Mouse (Mus musculus): Measurements from ENCODE around the gene Gm45337. TPM values are rescaled to one million over a fixed set of nuclear protein-coding genes. Genes with fewer than 3 reads are reported as not detected.

Gm45337 gene
- total and polyA plus RNA-seq, 2 experiments from 2014 or later: not detected

DNA sequence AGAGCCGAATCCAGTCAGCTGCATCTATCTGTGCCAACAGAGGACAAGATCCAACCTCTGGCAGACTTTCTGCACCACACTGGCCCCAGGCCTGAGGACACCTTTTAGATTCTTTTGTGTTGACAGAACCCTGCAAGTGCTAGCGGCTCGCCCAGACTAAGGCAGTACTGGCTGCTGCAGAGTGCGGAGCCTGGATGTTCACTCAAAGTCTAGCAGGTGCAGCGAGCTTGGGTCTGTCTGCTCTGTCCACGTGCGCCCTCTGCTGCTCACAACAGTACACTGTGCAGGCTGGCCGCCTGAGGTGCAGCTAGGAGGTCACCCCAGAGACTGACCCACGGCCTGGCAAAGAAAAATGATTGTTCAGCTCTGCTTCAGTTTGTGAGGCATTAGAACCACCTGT lies 46.6 kb downstream of the Gm45337 start:
- TF ChIP-seq CTCF (IDR thresholded peaks at IDR 0.05; ENCODE audit: low read depth): peak; percentile 98
- ATAC-seq: peak; percentile 57
- no peaks in the 10 kb centered on the region for H3K27me3 ChIP-seq (ENCODE audit: insufficient read depth, low read length)
- WGBS: 8% methylated on average over 9 of the region's 9 CpGs
- H3K4me3 ChIP-seq (ENCODE audit: low read length): no peak overlapping the region
- H3K9me3 ChIP-seq (ENCODE audit: low read length): no peaks in the 10 kb centered on the region
- H3K36me3 ChIP-seq (ENCODE audit: insufficient read depth, low read length): no peaks in the 10 kb centered on the region
- DNase-seq (ENCODE audit: low spot score): peak; percentile 92
- H3K4me2 ChIP-seq (ENCODE audit: low read depth, low read length): peak overlapping the region; percentile 34
- H3K27ac ChIP-seq: no peak overlapping the region
- H3K9ac ChIP-seq (replicated peaks; ENCODE audit: low read length): no peak overlapping the region
- H3K4me1 ChIP-seq (ENCODE audit: insufficient read depth, low read length): peaks cover 2% of the 10 kb centered on the region; the same call in 1 of the 2 replicates

DNA sequence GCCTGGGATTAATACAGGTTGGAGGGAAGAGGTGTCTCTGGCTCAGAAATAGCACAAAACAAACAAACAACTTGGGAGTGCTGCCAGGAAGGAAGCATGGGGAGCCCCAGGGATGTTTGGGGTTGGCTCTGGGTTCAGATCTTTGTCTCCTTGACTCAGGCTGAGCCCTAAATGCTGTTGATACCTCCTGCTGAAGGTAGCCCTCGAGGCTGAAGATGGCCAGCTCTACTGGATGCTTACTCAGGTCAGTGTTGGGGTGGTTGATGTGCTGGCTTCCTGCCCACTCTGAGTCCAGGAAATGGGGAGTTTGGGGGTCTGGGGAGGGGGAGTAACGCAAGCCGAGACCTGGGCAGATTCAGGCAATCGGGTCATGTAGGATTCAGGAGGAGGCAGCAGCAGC lies 47.7 kb downstream of the Gm45337 start:
- H3K27ac ChIP-seq: no peak overlapping the region
- no peak overlapping the region for H3K4me3 ChIP-seq (ENCODE audit: low read length)
- DNase-seq (ENCODE audit: low spot score) (no peak), ATAC-seq (no peak)
- H3K9me3 ChIP-seq (ENCODE audit: low read length): no peaks in the 10 kb centered on the region
- no peaks in the 10 kb centered on the region for H3K27me3 ChIP-seq (ENCODE audit: insufficient read depth, low read length)
- no peak overlapping the region for H3K9ac ChIP-seq (replicated peaks; ENCODE audit: low read length)
- TF ChIP-seq CTCF (IDR thresholded peaks at IDR 0.05; ENCODE audit: low read depth): no peak
- WGBS: 73% methylated on average over 4 of the region's 4 CpGs
- H3K36me3 ChIP-seq (ENCODE audit: insufficient read depth, low read length): no peaks in the 10 kb centered on the region
- H3K4me1 ChIP-seq (ENCODE audit: insufficient read depth, low read length): peaks cover 11% of the 10 kb centered on the region; the same call in 1 of the 2 replicates
- peak overlapping the region; percentile 95; the same call in 1 of the 2 replicates for H3K4me2 ChIP-seq (ENCODE audit: low read depth, low read length)

DNA sequence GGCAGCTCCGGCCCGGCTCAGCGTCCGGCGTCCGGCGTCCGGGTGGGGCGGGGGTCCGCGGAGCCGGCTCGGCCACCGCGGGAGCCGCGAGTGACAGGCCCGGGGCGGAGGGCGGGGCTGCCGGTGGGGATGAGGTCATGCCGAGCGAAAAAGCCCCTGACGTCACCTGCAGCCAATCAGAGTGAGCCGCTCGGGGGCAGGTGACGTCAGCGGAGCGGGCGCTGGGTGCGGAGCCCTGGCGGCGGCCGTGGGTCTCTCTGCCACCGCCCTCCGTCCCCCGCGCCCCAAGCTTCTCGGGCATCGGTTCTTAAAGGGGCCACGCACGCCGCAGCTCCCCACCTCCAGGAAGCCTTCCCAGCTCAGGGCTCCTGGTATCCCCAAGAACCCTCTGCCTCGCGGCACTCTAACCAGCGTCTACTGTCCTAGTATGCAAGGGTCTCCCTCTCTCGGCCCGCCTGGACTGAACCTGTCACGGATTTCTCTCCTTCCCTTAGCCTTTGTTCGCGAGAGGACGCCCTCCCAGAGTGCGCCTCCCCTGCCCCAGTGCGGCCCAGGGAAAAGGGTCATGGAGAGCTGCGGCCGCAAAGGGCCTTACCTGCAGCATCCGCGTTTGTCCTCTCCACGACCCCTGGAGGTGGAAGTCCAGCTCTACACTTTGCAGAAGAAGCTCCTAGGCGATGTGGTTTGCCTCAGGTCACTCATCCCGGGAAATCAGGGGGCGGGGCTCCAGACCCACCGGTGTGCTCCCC lies 49.0 kb downstream of the Gm45337 start, which contains the start of gene Dusp8:
TSS of gene Dusp8 (minus strand) at position 661 of the 749 bp plus-strand sequence.
- ATAC-seq (peak; percentile 91), DNase-seq (ENCODE audit: low spot score) (peak; percentile 97)
- peak; percentile 70 for TF ChIP-seq CTCF (IDR thresholded peaks at IDR 0.05; ENCODE audit: low read depth)
- peaks cover 24% of the 10 kb centered on the region for H3K4me1 ChIP-seq (ENCODE audit: insufficient read depth, low read length)
- H3K27ac ChIP-seq: peak within 1 kb of the TSS; percentile 94
- WGBS: under 1% methylated on average over 56 of the region's 63 CpGs
- no peaks in the 10 kb centered on the region for H3K27me3 ChIP-seq (ENCODE audit: insufficient read depth, low read length)
- H3K4me3 ChIP-seq (ENCODE audit: low read length): peak within 1 kb of the TSS; percentile 73
- peak within 1 kb of the TSS; percentile 95 for H3K4me2 ChIP-seq (ENCODE audit: low read depth, low read length)
- peak within 1 kb of the TSS; percentile 96 for H3K9ac ChIP-seq (replicated peaks; ENCODE audit: low read length)
- H3K36me3 ChIP-seq (ENCODE audit: insufficient read depth, low read length): no peaks in the 10 kb centered on the region
- no peaks in the 10 kb centered on the region for H3K9me3 ChIP-seq (ENCODE audit: low read length)

DNA sequence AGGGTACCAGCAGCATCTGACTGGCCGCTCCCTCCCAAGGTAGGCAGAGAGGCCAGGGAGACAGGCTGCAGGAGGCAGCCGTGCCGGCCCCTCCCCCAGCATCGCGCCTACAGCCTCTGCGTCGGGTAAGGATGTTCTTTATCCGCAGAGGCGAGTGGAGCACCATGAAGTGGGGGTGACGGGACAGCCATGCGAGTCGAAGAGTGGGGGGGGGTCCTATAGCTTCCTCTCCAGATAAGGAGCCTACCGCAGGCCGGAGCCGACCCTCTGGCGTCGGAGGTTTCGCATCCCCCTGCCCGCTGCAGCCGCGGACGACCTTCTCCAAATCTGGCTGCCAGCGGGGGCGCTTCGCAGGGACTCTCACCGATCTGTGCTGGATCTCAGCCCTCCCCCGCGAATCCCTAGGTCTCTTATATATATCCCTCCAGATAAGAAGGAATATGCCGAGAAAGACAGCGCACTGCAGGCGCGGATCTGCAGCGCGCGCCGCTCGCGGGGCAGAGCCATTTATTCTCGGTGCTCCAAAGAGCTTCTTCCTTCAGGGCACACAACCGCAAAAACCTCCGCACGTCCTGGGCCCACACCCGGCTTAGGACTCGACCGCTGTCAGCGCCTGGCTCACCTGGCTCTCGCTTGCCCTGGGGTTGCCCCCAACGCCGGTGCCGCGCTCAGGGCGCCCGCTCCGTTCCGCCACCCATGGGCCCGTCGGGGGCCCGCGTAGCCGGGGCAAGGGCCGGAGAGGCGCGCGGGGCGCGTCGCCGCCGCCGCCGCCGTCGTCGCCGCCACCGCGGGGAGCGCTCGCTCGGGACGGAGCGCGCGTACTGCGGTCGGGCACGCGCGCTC lies 49.9 kb downstream of the Gm45337 start:
- ATAC-seq: peak; percentile 60
- WGBS: under 1% methylated on average over 89 of the region's 89 CpGs
- H3K27ac ChIP-seq: peak overlapping the region; percentile 94

DNA sequence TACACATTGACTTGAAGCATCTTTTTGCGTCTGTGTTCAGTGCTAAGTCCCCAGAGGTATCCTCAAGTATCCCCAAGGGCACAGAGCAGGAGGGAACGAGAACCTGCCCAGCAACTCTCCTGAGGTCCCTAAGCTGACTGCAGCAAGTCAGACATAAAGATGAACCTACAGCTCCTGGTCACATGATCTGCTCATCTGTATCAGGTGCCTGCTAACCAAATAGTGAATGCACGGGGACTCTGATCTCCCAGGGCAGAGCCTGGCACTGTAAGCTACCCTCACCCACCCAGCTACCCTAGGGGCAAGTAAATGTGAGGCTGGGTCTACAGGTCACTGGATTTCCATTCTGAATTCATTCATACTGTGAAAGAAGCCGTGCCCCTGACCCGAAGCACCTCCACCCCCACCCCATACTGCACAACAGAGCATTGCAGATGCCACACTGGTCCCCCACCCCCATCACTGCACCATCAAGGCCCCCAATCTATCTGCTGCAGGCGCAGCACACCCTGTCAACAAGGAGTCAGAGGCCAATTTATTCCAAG lies 50.6 kb downstream of the Gm45337 start:
- no peaks in the 10 kb centered on the region for H3K9me3 ChIP-seq (ENCODE audit: low read length)
- no peak for ATAC-seq
- H3K4me1 ChIP-seq (ENCODE audit: insufficient read depth, low read length): peaks cover 37% of the 10 kb centered on the region

More for the DNA sequence above, 49.9 kb downstream of the Gm45337 start:
- Histone ChIP-seq H3K4me1 (ENCODE audit: insufficient read depth, low read length) (peaks cover 33% of the 10 kb centered on the region), H3K4me2 (ENCODE audit: low read depth, low read length) (peak overlapping the region; percentile 95), H3K9me3 (ENCODE audit: low read length) (no peaks in the 10 kb centered on the region), H3K36me3 (ENCODE audit: insufficient read depth, low read length) (no peaks in the 10 kb centered on the region), H3K27me3 (ENCODE audit: insufficient read depth, low read length) (no peaks in the 10 kb centered on the region), H3K4me3 (ENCODE audit: low read length) (peak overlapping the region; percentile 73), H3K9ac (replicated peaks; ENCODE audit: low read length) (peak overlapping the region; percentile 96)
- DNase-seq (ENCODE audit: low spot score): peak; percentile 58
- TF ChIP-seq CTCF (IDR thresholded peaks at IDR 0.05; ENCODE audit: low read depth): no peak; the same call in 1 of the 2 replicates

More for the DNA sequence above, 50.6 kb downstream of the Gm45337 start:
- Histone ChIP-seq H3K36me3 (ENCODE audit: insufficient read depth, low read length) (no peaks in the 10 kb centered on the region), H3K4me2 (ENCODE audit: low read depth, low read length) (peak overlapping the region; percentile 95), H3K9ac (replicated peaks; ENCODE audit: low read length) (peak overlapping the region; percentile 96), H3K27me3 (ENCODE audit: insufficient read depth, low read length) (no peaks in the 10 kb centered on the region), H3K4me3 (ENCODE audit: low read length) (peak overlapping the region; percentile 73), H3K27ac (peak overlapping the region; percentile 94)
- 17% methylated on average over 6 of the region's 6 CpGs for WGBS
- no peak for DNase-seq (ENCODE audit: low spot score)
- TF ChIP-seq CTCF (IDR thresholded peaks at IDR 0.05; ENCODE audit: low read depth): no peak

Other genes starting within 250 kb of the Gm45337 start
- gene Tollip, start 226.1 kb downstream of the Gm45337 start, total RNA-seq (2014; rRNA removed): 120 and 121 TPM in 2 replicates
- 68.5 and 72.6 TPM in 2 replicates for gene Tollip, start 226.1 kb downstream of the Gm45337 start, polyA plus RNA-seq (2015; fragmentation: Nextera tagmentation; extraction: Ambion mirVana)
- 136 and 143 TPM in 2 replicates for gene Brsk2, start 194.9 kb downstream of the Gm45337 start, total RNA-seq (2014; rRNA removed)
- gene Brsk2, start 194.9 kb downstream of the Gm45337 start, polyA plus RNA-seq (2015; fragmentation: Nextera tagmentation; extraction: Ambion mirVana): 17.9 and 18.0 TPM in 2 replicates
- gene Mob2, start 83.5 kb downstream of the Gm45337 start, total RNA-seq (2014; rRNA removed): 41.1 and 45.5 TPM in 2 replicates
- 43.4 and 44.1 TPM in 2 replicates for gene Mob2, start 83.5 kb downstream of the Gm45337 start, polyA plus RNA-seq (2015; fragmentation: Nextera tagmentation; extraction: Ambion mirVana)
- gene Dusp8, start 48.8 kb downstream of the Gm45337 start, total RNA-seq (2014; rRNA removed): 129 and 133 TPM in 2 replicates
- gene Dusp8, start 48.8 kb downstream of the Gm45337 start, polyA plus RNA-seq (2015; fragmentation: Nextera tagmentation; extraction: Ambion mirVana): 86.2 and 94.6 TPM in 2 replicates
- gene Gm45618, start 23.9 kb downstream of the Gm45337 start, total RNA-seq (2014; rRNA removed): not detected in 2 replicates
- not detected in 2 replicates for gene Gm45618, start 23.9 kb downstream of the Gm45337 start, polyA plus RNA-seq (2015; fragmentation: Nextera tagmentation; extraction: Ambion mirVana)
- not detected in 2 replicates for gene Gm39115, start 8.6 kb downstream of the Gm45337 start, total RNA-seq (2014; rRNA removed)
- gene Gm39115, start 8.6 kb downstream of the Gm45337 start, polyA plus RNA-seq (2015; fragmentation: Nextera tagmentation; extraction: Ambion mirVana): not detected in 2 replicates
- gene Gm29735, start 12.5 kb upstream of the Gm45337 start, total RNA-seq (2014; rRNA removed): not detected in 2 replicates
- gene Gm29735, start 12.5 kb upstream of the Gm45337 start, polyA plus RNA-seq (2015; fragmentation: Nextera tagmentation; extraction: Ambion mirVana): not detected in 2 replicates
- gene Gm4553, start 21.1 kb upstream of the Gm45337 start, total RNA-seq (2014; rRNA removed): not detected in 2 replicates
- gene Gm4553, start 21.1 kb upstream of the Gm45337 start, polyA plus RNA-seq (2015; fragmentation: Nextera tagmentation; extraction: Ambion mirVana): not detected in 2 replicates
- gene Krtap5-2, start 31.4 kb upstream of the Gm45337 start, total RNA-seq (2014; rRNA removed): not detected in 2 replicates
- gene Krtap5-2, start 31.4 kb upstream of the Gm45337 start, polyA plus RNA-seq (2015; fragmentation: Nextera tagmentation; extraction: Ambion mirVana): not detected in 2 replicates
- gene Gm10153, start 45.8 kb upstream of the Gm45337 start, total RNA-seq (2014; rRNA removed): not detected in 2 replicates
- gene Gm10153, start 45.8 kb upstream of the Gm45337 start, polyA plus RNA-seq (2015; fragmentation: Nextera tagmentation; extraction: Ambion mirVana): not detected in 2 replicates
- not detected in 2 replicates for gene Krtap5-3, start 56.8 kb upstream of the Gm45337 start, total RNA-seq (2014; rRNA removed)
- not detected in 2 replicates for gene Krtap5-3, start 56.8 kb upstream of the Gm45337 start, polyA plus RNA-seq (2015; fragmentation: Nextera tagmentation; extraction: Ambion mirVana)
- gene Gm7579, start 67.3 kb upstream of the Gm45337 start, total RNA-seq (2014; rRNA removed): not detected in 2 replicates
- gene Gm7579, start 67.3 kb upstream of the Gm45337 start, polyA plus RNA-seq (2015; fragmentation: Nextera tagmentation; extraction: Ambion mirVana): not detected in 2 replicates
- not detected in 2 replicates for gene Krtap5-5, start 85.4 kb upstream of the Gm45337 start, total RNA-seq (2014; rRNA removed)
- gene Krtap5-5, start 85.4 kb upstream of the Gm45337 start, polyA plus RNA-seq (2015; fragmentation: Nextera tagmentation; extraction: Ambion mirVana): not detected in 2 replicates
- not detected in 2 replicates for gene Gm40460, start 96.5 kb upstream of the Gm45337 start, total RNA-seq (2014; rRNA removed)
- gene Gm40460, start 96.5 kb upstream of the Gm45337 start, polyA plus RNA-seq (2015; fragmentation: Nextera tagmentation; extraction: Ambion mirVana): not detected in 2 replicates
- not detected in 2 replicates for gene Gm2431, start 113.7 kb upstream of the Gm45337 start, total RNA-seq (2014; rRNA removed)
- not detected in 2 replicates for gene Gm2431, start 113.7 kb upstream of the Gm45337 start, polyA plus RNA-seq (2015; fragmentation: Nextera tagmentation; extraction: Ambion mirVana)
- not detected in 2 replicates for gene Gm4559, start 129.8 kb upstream of the Gm45337 start, total RNA-seq (2014; rRNA removed)
- not detected in 2 replicates for gene Gm4559, start 129.8 kb upstream of the Gm45337 start, polyA plus RNA-seq (2015; fragmentation: Nextera tagmentation; extraction: Ambion mirVana)
- not detected in 2 replicates for gene Krtap5-1, start 152.5 kb upstream of the Gm45337 start, total RNA-seq (2014; rRNA removed)
- gene Krtap5-1, start 152.5 kb upstream of the Gm45337 start, polyA plus RNA-seq (2015; fragmentation: Nextera tagmentation; extraction: Ambion mirVana): not detected in 2 replicates
- not detected in 2 replicates for gene Krtap5-4, start 158.9 kb upstream of the Gm45337 start, total RNA-seq (2014; rRNA removed)
- not detected in 2 replicates for gene Krtap5-4, start 158.9 kb upstream of the Gm45337 start, polyA plus RNA-seq (2015; fragmentation: Nextera tagmentation; extraction: Ambion mirVana)
- 22.7 and 25.4 TPM in 2 replicates for gene Ifitm10, start 229.1 kb upstream of the Gm45337 start, total RNA-seq (2014; rRNA removed)
- 17.2 and 19.9 TPM in 2 replicates for gene Ifitm10, start 229.1 kb upstream of the Gm45337 start, polyA plus RNA-seq (2015; fragmentation: Nextera tagmentation; extraction: Ambion mirVana)
- gene Gm49369, start 238.1 kb upstream of the Gm45337 start, total RNA-seq (2014; rRNA removed): 1.0 TPM in 1 of 2 replicates, not detected in the other
- 2.1 and 2.9 TPM in 2 replicates for gene Gm49369, start 238.1 kb upstream of the Gm45337 start, polyA plus RNA-seq (2015; fragmentation: Nextera tagmentation; extraction: Ambion mirVana)
- gene Ctsd, start 243.4 kb upstream of the Gm45337 start, total RNA-seq (2014; rRNA removed): 638 and 755 TPM in 2 replicates
- 400 and 402 TPM in 2 replicates for gene Ctsd, start 243.4 kb upstream of the Gm45337 start, polyA plus RNA-seq (2015; fragmentation: Nextera tagmentation; extraction: Ambion mirVana)